Mouse (Mus musculus) midbrain, embryonic 14.5 days (tissue): ENCODE results near the gene Tbcel. TPM values are rescaled to one million over a fixed set of nuclear protein-coding genes. Genes with fewer than 3 reads are reported as not detected.

ENCODE experiments used
- ATAC-seq: fragments of 200-750 bp; cut with Nextera tagmentation; 2 replicates; pipeline ENCODE4 v1.8.0; 2017; ENCODE audit warnings: moderate number of reproducible peaks, moderate library complexity; ENCODE audit not compliant: low FRiP score, low TSS enrichment
- DNase-seq: peaks from one replicate; pipeline ENCODE4 v3.0.0-alpha.2; 2015
- H3K27ac ChIP-seq: fragments of 300-500 bp; sonication (generic); replicated peaks from 2 replicates; pipeline ENCODE4 v1.5.1; 2014; ENCODE audit warnings: mild to moderate bottlenecking, low read depth, low read length, moderate library complexity
- H3K27me3 ChIP-seq: fragments of 300-500 bp; sonication (generic); 2 replicates; pipeline ENCODE4 v1.6.1; 2014; ENCODE audit warnings: low read length, control low read depth, mixed read lengths; ENCODE audit not compliant: control insufficient read depth, insufficient read depth
- H3K36me3 ChIP-seq: fragments of 300-500 bp; sonication (generic); 2 replicates; pipeline ENCODE4 v1.6.1; 2014; ENCODE audit warnings: low read length, control low read depth; ENCODE audit not compliant: control insufficient read depth, insufficient read depth
- H3K4me1 ChIP-seq: fragments of 300-500 bp; sonication (generic); 2 replicates; pipeline ENCODE4 v1.6.1; 2014; ENCODE audit warnings: mild to moderate bottlenecking, antibody characterized with exemption, low read length, control low read depth; ENCODE audit not compliant: control insufficient read depth, insufficient read depth
- H3K4me2 ChIP-seq: fragments of 300-500 bp; sonication (generic); 2 replicates; pipeline ENCODE4 v1.6.1; 2014; ENCODE audit warnings: mild to moderate bottlenecking, low read length, moderate library complexity
- H3K4me3 ChIP-seq: fragments of 300-500 bp; sonication (generic); replicated peaks from 2 replicates; pipeline ENCODE4 v1.5.1; 2014; ENCODE audit warnings: low read depth, low read length
- H3K9ac ChIP-seq: fragments of 300-500 bp; sonication (generic); replicated peaks from 2 replicates; pipeline ENCODE4 v1.6.1; 2014; ENCODE audit warnings: mild to moderate bottlenecking, low read length, moderate library complexity
- H3K9me3 ChIP-seq: fragments of 300-500 bp; sonication (generic); 2 replicates; pipeline ENCODE4 v1.6.1; 2016; ENCODE audit warnings: low read length, control low read depth, mixed read lengths; ENCODE audit not compliant: control insufficient read depth
- WGBS: fragments of 180-500 bp; shearing (Covaris S2); extraction: QIAGEN DNeasy Blood & Tissue Kit; methylation state at CpG from one replicate; pipeline ENCODE4 v1.1.7; 2014; 5-methylcytosine and 5-hydroxymethylcytosine counted together
- polyA plus RNA-seq: library from polyadenylated mRNA; unstranded; fragments of >200 nt; fragmentation: Nextera tagmentation; extraction: Ambion mirVana; gene quantifications from 2 replicates; pipeline ENCODE4 v1.2.1, GENCODE M21; 2014

The Tbcel gene
- polyA plus RNA-seq, 1 experiment from 2014 or later, result 6.6 TPM

DNA sequence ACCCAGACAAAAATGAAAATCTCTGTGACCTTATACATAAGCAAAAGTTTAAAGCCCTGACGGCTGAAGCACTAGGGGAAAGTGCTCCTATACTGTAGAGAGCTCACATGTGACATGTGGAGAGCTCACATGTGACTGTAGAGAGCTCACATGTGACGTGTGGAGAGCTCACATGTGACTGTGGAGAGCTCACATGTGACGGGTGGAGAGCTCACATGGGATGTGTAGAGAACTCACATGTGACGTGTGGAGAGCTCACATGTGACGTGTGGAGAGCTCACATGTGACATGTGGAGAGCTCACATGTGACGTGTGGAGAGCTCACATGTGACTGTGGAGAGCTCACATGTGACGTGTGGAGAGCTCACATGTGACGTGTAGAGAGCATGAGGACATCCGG, 43.4 kb downstream of the Tbcel start:
- Histone ChIP-seq H3K9me3 (no peaks in the 10 kb centered on the region), H3K9ac (no peak overlapping the region), H3K27me3 (no peaks in the 10 kb centered on the region), H3K27ac (no peak overlapping the region), H3K4me3 (no peak overlapping the region), H3K4me1 (no peaks in the 10 kb centered on the region), H3K4me2 (no peak overlapping the region), H3K36me3 (no peaks in the 10 kb centered on the region)
- 94% methylated on average over 9 of the region's 9 CpGs for WGBS
- DNase-seq (no peak), ATAC-seq (no peak)

DNA sequence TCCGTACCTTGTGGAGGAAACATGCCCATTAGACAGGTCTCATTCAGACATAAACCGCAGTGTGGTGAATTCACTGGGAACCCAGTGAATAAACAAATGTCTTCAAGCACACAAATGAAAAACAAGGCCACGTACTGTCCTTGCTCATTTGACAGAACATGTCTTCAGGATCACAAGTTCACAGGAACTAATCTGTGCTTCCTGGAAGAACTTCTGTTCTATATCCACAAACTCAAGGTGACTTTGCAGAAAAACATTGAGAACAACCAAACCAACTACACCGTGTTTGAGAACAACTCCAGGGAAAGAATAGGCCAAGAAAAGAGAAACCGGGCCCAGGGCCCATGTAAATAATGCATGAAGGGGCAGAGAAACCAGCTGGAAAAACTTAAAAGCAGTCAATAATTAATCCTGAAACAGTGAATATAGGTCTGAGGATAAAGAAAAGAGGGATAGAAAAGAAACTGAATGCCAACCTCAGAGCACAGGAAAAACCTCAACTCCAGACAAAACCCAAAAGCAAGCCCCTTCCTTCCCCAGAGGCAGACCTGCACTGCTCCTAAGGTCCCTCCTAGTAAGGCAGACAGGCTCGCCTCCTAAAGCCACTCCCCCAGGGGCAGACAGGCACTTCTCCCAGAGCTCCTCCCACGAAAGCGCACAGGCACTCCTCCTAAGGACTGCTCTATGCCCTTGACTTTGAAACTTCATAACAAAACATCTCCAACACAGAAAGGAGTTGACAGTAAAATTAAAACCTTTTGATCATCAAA, 44.2 kb downstream of the Tbcel start:
- Histone ChIP-seq H3K27me3 (no peaks in the 10 kb centered on the region), H3K4me2 (no peak overlapping the region), H3K27ac (no peak overlapping the region), H3K4me1 (no peaks in the 10 kb centered on the region), H3K9ac (no peak overlapping the region), H3K4me3 (no peak overlapping the region), H3K9me3 (no peaks in the 10 kb centered on the region), H3K36me3 (no peaks in the 10 kb centered on the region)
- ATAC-seq (no peak), DNase-seq (peak; percentile 29)
- 55% methylated on average over 8 of the region's 8 CpGs for WGBS

DNA sequence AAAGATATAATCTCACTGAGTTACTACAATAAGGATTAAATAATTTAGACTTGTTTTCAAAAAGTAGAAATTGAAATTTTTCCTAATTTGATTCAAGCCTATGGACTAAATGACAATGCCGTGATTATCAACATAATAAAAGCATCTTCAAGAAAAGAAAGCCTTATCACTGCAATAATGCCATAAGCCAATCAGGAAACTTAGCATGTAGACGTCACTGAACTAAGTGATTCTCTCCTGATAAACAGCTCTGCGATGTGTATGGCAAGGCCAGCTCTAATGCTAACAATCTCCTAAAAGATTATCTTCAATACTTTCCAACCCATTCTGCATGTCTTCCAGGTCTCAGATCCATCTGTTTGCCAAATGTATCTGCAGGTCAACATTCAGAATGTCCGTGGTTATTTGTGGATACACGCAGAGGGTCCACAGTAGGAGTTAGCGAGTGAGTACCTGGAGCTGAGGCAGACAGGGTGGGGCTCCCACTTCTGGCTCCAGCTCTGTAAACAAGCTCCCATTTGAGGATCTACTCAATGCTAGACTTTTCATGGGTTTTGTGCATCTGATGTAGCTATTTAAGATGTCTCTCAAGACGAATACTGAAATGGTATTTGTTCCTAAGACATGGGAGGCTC, 44.9 kb downstream of the Tbcel start:
- Histone ChIP-seq H3K27ac (no peak overlapping the region), H3K9me3 (no peaks in the 10 kb centered on the region), H3K4me2 (no peak overlapping the region), H3K4me3 (no peak overlapping the region), H3K27me3 (no peaks in the 10 kb centered on the region), H3K36me3 (no peaks in the 10 kb centered on the region), H3K4me1 (no peaks in the 10 kb centered on the region), H3K9ac (no peak overlapping the region)
- no peak for DNase-seq
- 92% methylated on average over 7 of the region's 7 CpGs for WGBS
- ATAC-seq, result no peak

DNA sequence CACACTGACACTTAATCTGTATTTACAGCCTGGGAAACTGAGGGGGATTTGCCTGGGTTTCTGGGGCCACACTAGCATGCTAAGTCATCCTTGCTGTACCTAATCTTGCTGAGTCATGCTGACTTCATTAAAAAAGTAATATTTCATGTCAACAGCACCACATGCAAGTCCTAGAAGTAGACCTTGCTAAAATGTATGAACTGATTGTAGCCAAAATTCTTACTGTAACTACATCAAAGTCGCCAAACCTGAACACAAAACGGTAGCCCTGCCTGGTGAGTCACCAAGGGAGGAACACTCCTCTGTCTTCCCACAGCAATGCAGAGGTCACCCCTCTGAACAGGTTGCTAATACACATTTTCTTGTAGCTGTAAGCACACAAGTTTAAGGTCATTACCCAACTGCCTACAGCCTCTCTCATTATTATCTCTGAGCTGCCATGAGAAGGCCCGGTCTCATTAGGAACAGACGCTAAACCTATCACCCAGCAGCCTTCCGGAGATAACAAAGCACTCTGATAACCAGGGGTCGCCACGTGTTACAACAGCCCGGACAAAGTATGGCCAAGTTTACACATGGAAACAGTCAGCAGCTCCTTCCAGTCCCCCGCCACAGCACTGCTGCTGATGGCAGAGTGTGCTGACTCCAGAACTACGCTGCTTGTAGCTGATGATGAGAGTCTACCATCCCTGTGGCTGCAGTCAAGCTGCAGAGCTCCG, 46.1 kb downstream of the Tbcel start:
- Histone ChIP-seq H3K4me3 (no peak overlapping the region), H3K36me3 (no peaks in the 10 kb centered on the region), H3K27ac (no peak overlapping the region), H3K4me2 (no peak overlapping the region), H3K9me3 (no peaks in the 10 kb centered on the region), H3K4me1 (no peaks in the 10 kb centered on the region), H3K27me3 (no peaks in the 10 kb centered on the region), H3K9ac (no peak overlapping the region)
- WGBS, result 84% methylated on average over 11 of the region's 11 CpGs
- no peak for DNase-seq
- ATAC-seq, result no peak

DNA sequence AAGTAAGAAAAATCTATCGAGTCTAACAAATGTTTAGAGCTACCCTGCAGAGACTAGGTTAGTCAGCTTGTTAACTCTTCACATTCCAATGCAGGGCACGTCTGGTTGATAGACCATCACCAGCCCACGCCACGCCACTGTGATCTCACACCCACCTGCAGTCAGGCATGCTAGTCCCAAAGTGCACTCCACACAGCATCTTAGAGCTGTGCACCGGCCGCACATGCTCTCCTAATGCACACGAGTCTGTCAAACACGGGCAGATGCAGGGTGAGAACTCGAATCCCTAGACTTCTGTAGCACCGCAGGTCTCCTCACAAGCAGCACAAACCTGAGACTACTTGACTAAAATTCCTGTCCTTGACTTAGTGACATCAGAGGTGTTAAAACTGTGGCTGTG, 47.3 kb downstream of the Tbcel start:
- Histone ChIP-seq H3K27me3 (no peaks in the 10 kb centered on the region), H3K4me3 (no peak overlapping the region), H3K9ac (no peak overlapping the region), H3K4me1 (no peaks in the 10 kb centered on the region), H3K36me3 (no peaks in the 10 kb centered on the region), H3K4me2 (no peak overlapping the region), H3K27ac (no peak overlapping the region), H3K9me3 (no peaks in the 10 kb centered on the region)
- DNase-seq, result no peak
- WGBS, result 88% methylated on average over 10 of the region's 10 CpGs
- ATAC-seq, result no peak

DNA sequence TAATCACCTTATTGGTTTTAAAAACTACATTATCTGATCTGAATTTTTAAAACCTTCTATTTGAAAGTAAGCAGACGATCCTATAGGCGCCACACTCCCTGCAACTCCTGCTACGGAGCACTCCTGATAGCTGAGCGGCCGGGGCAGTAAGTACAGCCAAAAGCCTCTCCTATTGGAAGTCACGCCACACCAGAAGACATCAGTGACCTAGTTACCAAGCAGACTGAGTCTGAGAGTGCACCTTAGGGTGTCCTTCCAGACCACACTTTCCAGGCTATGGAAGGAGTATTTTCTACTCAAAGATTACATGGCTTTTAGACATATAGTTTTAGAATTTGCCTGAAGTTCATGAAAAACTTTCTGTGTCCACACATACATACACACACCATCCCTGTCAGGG, 47.9 kb downstream of the Tbcel start:
- DNase-seq (no peak), ATAC-seq (no peak)
- Histone ChIP-seq H3K4me1 (no peaks in the 10 kb centered on the region), H3K27me3 (no peaks in the 10 kb centered on the region), H3K9ac (no peak overlapping the region), H3K9me3 (no peaks in the 10 kb centered on the region), H3K4me3 (no peak overlapping the region), H3K36me3 (no peaks in the 10 kb centered on the region), H3K4me2 (no peak overlapping the region), H3K27ac (no peak overlapping the region)
- WGBS, result 91% methylated on average over 6 of the region's 6 CpGs

DNA sequence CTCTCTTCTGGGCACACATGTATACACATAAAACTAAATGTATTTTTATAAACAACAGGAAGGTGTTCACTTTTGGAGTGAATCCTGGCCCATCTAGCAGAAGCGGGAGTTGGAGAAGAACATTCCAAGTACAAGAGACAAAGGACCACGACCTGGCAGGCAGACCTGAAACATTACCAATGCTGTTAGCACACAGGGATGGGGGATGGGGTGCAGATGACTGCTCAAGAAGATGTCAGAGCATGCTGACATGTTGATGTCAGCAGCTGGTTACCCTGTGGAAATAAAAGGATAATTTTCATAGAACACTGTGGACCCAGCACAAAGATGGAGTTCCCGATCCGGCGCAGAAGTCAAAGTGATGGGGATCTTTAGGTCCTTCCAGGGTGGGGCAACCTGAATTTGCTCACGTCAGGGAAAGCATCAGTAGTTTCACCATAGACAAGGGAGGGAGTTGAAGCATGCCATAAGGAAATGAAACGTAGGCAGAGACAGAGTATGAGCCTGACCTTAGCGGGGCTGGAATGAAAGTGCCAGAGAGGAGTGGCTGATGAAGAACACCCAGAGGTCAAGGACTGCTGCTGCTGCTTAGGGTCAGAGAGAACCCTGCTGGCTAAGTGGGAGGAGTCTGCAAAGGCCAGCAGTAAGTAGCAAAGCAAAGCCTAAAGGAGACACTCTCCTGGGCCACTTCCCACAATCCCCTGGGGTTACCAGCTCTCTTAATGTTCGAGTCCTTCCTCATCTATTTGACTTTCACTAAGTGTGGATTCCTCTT, 48.7 kb downstream of the Tbcel start:
- Histone ChIP-seq H3K27ac (no peak overlapping the region), H3K4me2 (no peak overlapping the region), H3K27me3 (no peaks in the 10 kb centered on the region), H3K9ac (no peak overlapping the region), H3K36me3 (no peaks in the 10 kb centered on the region), H3K4me1 (no peaks in the 10 kb centered on the region), H3K9me3 (no peaks in the 10 kb centered on the region), H3K4me3 (no peak overlapping the region)
- whole genome bisulfite sequencing, result 78% methylated on average over 9 of the region's 9 CpGs
- ATAC-seq, result no peak
- DNase-seq, result no peak

DNA sequence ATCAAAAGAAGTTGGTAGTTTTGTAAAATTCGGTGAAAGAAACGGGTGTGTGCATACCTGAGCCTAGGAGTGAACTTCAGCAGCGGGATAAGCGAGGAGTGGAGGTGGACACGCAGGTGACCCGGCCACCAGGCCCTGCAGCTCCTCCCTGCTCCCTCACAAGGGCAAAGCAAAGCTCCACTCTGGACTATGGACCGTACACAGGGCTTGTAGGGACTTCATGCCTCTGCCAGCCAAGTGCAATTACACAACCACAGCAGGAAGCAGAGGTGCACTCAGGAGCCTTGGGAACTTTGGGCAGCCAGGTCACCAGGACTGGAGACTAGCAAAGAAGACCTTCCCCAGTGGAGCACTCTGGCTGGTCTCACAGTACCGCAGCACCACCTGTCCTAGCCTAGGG, 50.1 kb downstream of the Tbcel start:
- DNase-seq (no peak), ATAC-seq (no peak)
- Histone ChIP-seq H3K4me2 (no peak overlapping the region), H3K4me3 (no peak overlapping the region), H3K9ac (no peak overlapping the region), H3K36me3 (no peaks in the 10 kb centered on the region), H3K4me1 (no peaks in the 10 kb centered on the region), H3K27ac (no peak overlapping the region), H3K27me3 (no peaks in the 10 kb centered on the region), H3K9me3 (no peaks in the 10 kb centered on the region)
- WGBS, result 96% methylated on average over 8 of the region's 8 CpGs
